Mouse (Mus musculus) bone marrow, adult 2 months (tissue): ENCODE data around the gene Corin. TPM values are rescaled to one million over a fixed set of nuclear protein-coding genes. Genes with fewer than 3 reads are reported as not detected.

Experiments
- H3K27ac ChIP-seq: fragments of 200-500 bp; 2 replicates; pipeline ENCODE4 v1.5.1; 2012; ENCODE audit warnings: low read depth, mild to moderate bottlenecking, control low read depth, inconsistent platforms, low read length; ENCODE audit not compliant: control insufficient read depth, poor library complexity, insufficient read depth
- H3K4me1 ChIP-seq: fragments of 200-500 bp; 2 replicates; pipeline ENCODE4 v1.6.1; 2011; ENCODE audit warnings: low read length; ENCODE audit not compliant: control insufficient read depth, insufficient read depth
- H3K4me3 ChIP-seq: fragments of 200-500 bp; replicated peaks from 2 replicates; pipeline ENCODE3; 2011; ENCODE audit warnings: mild to moderate bottlenecking, low read depth, low read length, control low read depth; ENCODE audit not compliant: control insufficient read depth
- CTCF ChIP-seq: fragments of 200-500 bp; IDR thresholded peaks from 2 replicates; pipeline ENCODE4 v1.5.1; 2011; ENCODE audit warnings: low read length, control low read depth; ENCODE audit not compliant: control insufficient read depth, insufficient read depth
- POLR2A ChIP-seq: fragments of 200-500 bp; IDR thresholded peaks from 2 replicates; pipeline ENCODE4 v1.6.1; 2011; ENCODE audit warnings: low read depth, mild to moderate bottlenecking, control low read depth, low read length, borderline replicate concordance; ENCODE audit not compliant: control insufficient read depth
- WGBS: fragments of 180-500 bp; shearing (Covaris S2); methylation state at CpG from one replicate; pipeline ENCODE4 v1.1.7; 2018; 5-methylcytosine and 5-hydroxymethylcytosine counted together
- polyA plus RNA-seq: library from polyadenylated mRNA; stranded (reverse); fragments of >200 nt; gene quantifications from 2 replicates; pipeline ENCODE4 v1.2.4, GENCODE M21; 2011; ENCODE audit warnings: low replicate concordance; ENCODE audit not compliant: missing spikeins, insufficient read depth, insufficient read length

Gene Corin
- polyA plus RNA-seq, 1 experiment = not detected

GRCm38 (mm10) chr5:72493906-72494305, 10.4 kb downstream of the Corin start:
- TF ChIP-seq CTCF (no peak), POLR2A (no peak)
- H3K4me3 ChIP-seq = no peak overlapping the region
- no peaks in the 10 kb centered on the region; the same call in 1 of the 2 replicates for H3K4me1 ChIP-seq
- 77% methylated on average over 7 of the region's 7 CpGs for WGBS
- H3K27ac ChIP-seq = no peak overlapping the region

GRCm38 (mm10) chr5:72491232-72491631, 13.0 kb downstream of the Corin start:
- Histone ChIP-seq H3K4me3 (no peak overlapping the region), H3K27ac (no peak overlapping the region), H3K4me1 (no peaks in the 10 kb centered on the region; the same call in 1 of the 2 replicates)
- no peak for TF ChIP-seq POLR2A
- TF ChIP-seq CTCF = no peak
- WGBS = 12% methylated on average over 2 of the region's 2 CpGs

- no peak overlapping the region for H3K27ac ChIP-seq
- H3K4me3 ChIP-seq = no peak overlapping the region
- H3K4me1 ChIP-seq = no peaks in the 10 kb centered on the region
- TF ChIP-seq POLR2A (no peak), CTCF (no peak)
- 67% methylated on average over 7 of the region's 7 CpGs for WGBS
Observed at GRCm38 (mm10) chr5:72480456-72480855, 23.8 kb downstream of the Corin start.

GRCm38 (mm10) chr5:72472317-72473009, 31.8 kb downstream of the Corin start:
- Histone ChIP-seq H3K27ac (no peak overlapping the region), H3K4me1 (no peaks in the 10 kb centered on the region), H3K4me3 (no peak overlapping the region)
- TF ChIP-seq CTCF (no peak), POLR2A (no peak)
- WGBS = 72% methylated on average over 12 of the region's 12 CpGs

- no peaks in the 10 kb centered on the region for H3K4me1 ChIP-seq
- no peak overlapping the region for H3K4me3 ChIP-seq
- no peak for TF ChIP-seq POLR2A
- no peak for TF ChIP-seq CTCF
- no peak overlapping the region for H3K27ac ChIP-seq
- WGBS = 82% methylated on average over 7 of the region's 7 CpGs
Observed at GRCm38 (mm10) chr5:72471746-72472145, 32.5 kb downstream of the Corin start.

GRCm38 (mm10) chr5:72464932-72465331, 39.3 kb downstream of the Corin start:
- 70% methylated on average over 3 of the region's 3 CpGs for WGBS
- Histone ChIP-seq H3K4me3 (no peak overlapping the region), H3K4me1 (no peaks in the 10 kb centered on the region), H3K27ac (no peak overlapping the region)
- no peak for TF ChIP-seq CTCF
- TF ChIP-seq POLR2A = no peak

GRCm38 (mm10) chr5:72459374-72460112, 44.7 kb downstream of the Corin start:
- Histone ChIP-seq H3K4me1 (no peaks in the 10 kb centered on the region), H3K4me3 (no peak overlapping the region), H3K27ac (no peak overlapping the region)
- no peak for TF ChIP-seq POLR2A
- no peak for TF ChIP-seq CTCF
- WGBS = 80% methylated on average over 7 of the region's 7 CpGs

GRCm38 (mm10) chr5:72453690-72454089, 50.6 kb downstream of the Corin start:
- TF ChIP-seq CTCF (no peak), POLR2A (no peak)
- H3K4me3 ChIP-seq = no peak overlapping the region
- H3K27ac ChIP-seq = no peak overlapping the region
- WGBS = 63% methylated on average over 2 of the region's 2 CpGs
- no peaks in the 10 kb centered on the region for H3K4me1 ChIP-seq
